ENCODE assay signal across 8 mouse cellular contexts in genomic region chr17:56507161-56508068, GRCm38 (mm10). TPM values are rescaled to one million over a fixed set of nuclear protein-coding genes. Genes with fewer than 3 reads are reported as not detected.
DNase-seq lines count a peak whose midpoint lies in the region; ATAC-seq and TF ChIP-seq lines count a peak whose summit lies in the region.

No protein-coding gene starts in this region.

- peak overlapping the region; percentile 61; the same call in 1 of the 2 replicates for H3K27ac ChIP-seq in CH12.LX (ENCODE audit: insufficient read depth, low read depth)
- H3K27ac ChIP-seq in forebrain, embryonic 11.5 days (ENCODE audit: low read depth, low read length): peak overlapping the region; percentile 81
- H3K27ac ChIP-seq in heart, embryonic 16.5 days (ENCODE audit: low read length): peak overlapping the region; percentile 86
- H3K27ac ChIP-seq in liver, embryonic 15.5 days (replicated peaks): peak overlapping the region; percentile 71
- H3K27ac ChIP-seq in neural tube, embryonic 12.5 days: peak overlapping the region; percentile 82

- TF ChIP-seq EP300 in CH12.LX (IDR thresholded peaks at IDR 0.05; ENCODE audit: low read length): no peak

- peak overlapping the region; percentile 53 for H3K9ac ChIP-seq in CH12.LX (ENCODE audit: insufficient read depth, low read depth)
- H3K9ac ChIP-seq in forebrain, embryonic 11.5 days (ENCODE audit: low read length): peak overlapping the region; percentile 83
- H3K9ac ChIP-seq in heart, embryonic 16.5 days (ENCODE audit: low read length): peak overlapping the region; percentile 90
- H3K9ac ChIP-seq in liver, embryonic 15.5 days: peak overlapping the region; percentile 53
- H3K9ac ChIP-seq in neural tube, embryonic 12.5 days: peak overlapping the region; percentile 78

- DNase-seq in CH12.LX (ENCODE audit: extremely low read depth): peak; percentile 94
- DNase-seq in c-Kit-positive CD71-positive TER-119-negative erythroid progenitor cells, embryonic 14.5 days (ENCODE audit: low read depth): peak; percentile 87
- DNase-seq in forebrain, embryonic 11.5 days (ENCODE audit: low spot score): peak; percentile 97
- peak; percentile 94 to 96 for DNase-seq in kidney, postnatal 36 days
- DNase-seq in telencephalon, adult 2 months (ENCODE audit: low read depth, low spot score): peak; percentile 96

- no peak for TF ChIP-seq RAD21 in CH12.LX (IDR thresholded peaks at IDR 0.05; ENCODE audit: low read depth, low read length)

- dilution Hi-C loops in CH12.LX (cut with MboI; ENCODE audit: extremely low pct_ligation_motif_present, extremely low pct_unique_long_range_greater_than_20kb, low sequenced_read_pairs): no loop called here

- in situ Hi-C loops in CH12.LX (cut with MboI; ENCODE audit: low pct_ligation_motif_present, low pct_unique_long_range_greater_than_20kb, low sequenced_read_pairs): loop anchor here (5.0 kb wide), 1 partner anchor 35 kb away; no protein-coding TSS in a partner anchor

- H3K79me2 ChIP-seq in CH12.LX (replicated peaks; ENCODE audit: control insufficient read depth, extremely low read depth, insufficient read depth, poor library complexity, severe bottlenecking): no peaks in the 10 kb centered on the region

- no peak for TF ChIP-seq CTCF in CH12.LX (conservative IDR thresholded peaks at IDR 0.05 in 1 of 2, IDR thresholded peaks at IDR 0.05 in 1 of 2; ENCODE audit: low read depth in 2 of 2, low read length in 2 of 2)

- peak overlapping the region; percentile 54 to 74 (median 60) for H3K4me3 ChIP-seq in CH12.LX (replicated peaks in 1 of 3; ENCODE audit: low read depth in 2 of 3, low read length in 2 of 3, poor library complexity in 1 of 3)
- peak overlapping the region; percentile 48 for H3K4me3 ChIP-seq in forebrain, embryonic 11.5 days (ENCODE audit: low read depth, low read length)
- peak overlapping the region; percentile 68 for H3K4me3 ChIP-seq in heart, embryonic 16.5 days (ENCODE audit: low read length)
- H3K4me3 ChIP-seq in liver, embryonic 15.5 days (replicated peaks): peak overlapping the region; percentile 60
- peak overlapping the region; percentile 53 for H3K4me3 ChIP-seq in neural tube, embryonic 12.5 days

- peaks cover 42% of the 10 kb centered on the region for H3K9me3 ChIP-seq in CH12.LX (replicated peaks; ENCODE audit: low read length)
- no peaks in the 10 kb centered on the region for H3K9me3 ChIP-seq in forebrain, embryonic 11.5 days (ENCODE audit: control insufficient read depth, low read length)
- H3K9me3 ChIP-seq in heart, embryonic 16.5 days (replicated peaks; ENCODE audit: control insufficient read depth, low read length): peaks cover 13% of the 10 kb centered on the region
- no peaks in the 10 kb centered on the region for H3K9me3 ChIP-seq in liver, embryonic 15.5 days (replicated peaks)
- H3K9me3 ChIP-seq in neural tube, embryonic 12.5 days: peaks cover 9% of the 10 kb centered on the region; the same call in 1 of the 2 replicates

- peak overlapping the region; percentile 25 for H3K4me2 ChIP-seq in CH12.LX (ENCODE audit: insufficient read depth, low read depth, poor library complexity, severe bottlenecking)
- H3K4me2 ChIP-seq in forebrain, embryonic 11.5 days (ENCODE audit: low read depth, low read length, severe bottlenecking): peak overlapping the region; percentile 96
- H3K4me2 ChIP-seq in heart, embryonic 16.5 days (ENCODE audit: low read depth, low read length): peak overlapping the region; percentile 93
- H3K4me2 ChIP-seq in liver, embryonic 15.5 days: peak overlapping the region; percentile 84
- peak overlapping the region; percentile 96 for H3K4me2 ChIP-seq in neural tube, embryonic 12.5 days (replicated peaks)

- H3K27me3 ChIP-seq in CH12.LX (replicated peaks): peaks cover 10% of the 10 kb centered on the region
- H3K27me3 ChIP-seq in forebrain, embryonic 11.5 days (ENCODE audit: control insufficient read depth, insufficient read depth, low read length): peaks cover 25% of the 10 kb centered on the region
- peaks cover 45% of the 10 kb centered on the region for H3K27me3 ChIP-seq in heart, embryonic 16.5 days (ENCODE audit: control insufficient read depth, insufficient read depth, low read length)
- H3K27me3 ChIP-seq in liver, embryonic 15.5 days: peaks cover 47% of the 10 kb centered on the region
- H3K27me3 ChIP-seq in neural tube, embryonic 12.5 days (replicated peaks): peaks cover 27% of the 10 kb centered on the region

- WGBS in forebrain, embryonic 11.5 days: under 1% methylated on average over 41 of the region's 42 CpGs
- WGBS in heart, embryonic 16.5 days: under 1% methylated on average over 42 of the region's 42 CpGs
- under 1% methylated on average over 42 of the region's 42 CpGs for WGBS in liver, embryonic 15.5 days (ENCODE audit: insufficient replicate concordance)
- WGBS in neural tube, embryonic 12.5 days: under 1% methylated on average over 42 of the region's 42 CpGs

- no peaks in the 10 kb centered on the region for H3K36me3 ChIP-seq in CH12.LX (replicated peaks in 1 of 2; ENCODE audit: control insufficient read depth in 1 of 2, insufficient read depth in 1 of 2, low read length in 1 of 2)
- H3K36me3 ChIP-seq in forebrain, embryonic 11.5 days (ENCODE audit: control insufficient read depth, insufficient read depth, low read length): no peaks in the 10 kb centered on the region
- no peaks in the 10 kb centered on the region for H3K36me3 ChIP-seq in heart, embryonic 16.5 days (ENCODE audit: control insufficient read depth, insufficient read depth)
- H3K36me3 ChIP-seq in liver, embryonic 15.5 days (replicated peaks): no peaks in the 10 kb centered on the region
- H3K36me3 ChIP-seq in neural tube, embryonic 12.5 days: no peaks in the 10 kb centered on the region

- peak; percentile 91 for ATAC-seq in forebrain, embryonic 11.5 days (replicated peaks; ENCODE audit: low FRiP score)
- ATAC-seq in heart, embryonic 16.5 days (replicated peaks; ENCODE audit: extremely low read depth, insufficient read depth, low FRiP score): peak; percentile 97
- ATAC-seq in liver, embryonic 15.5 days (ENCODE audit: insufficient read depth): peak; percentile 85
- peak; percentile 89 for ATAC-seq in neural tube, embryonic 12.5 days (ENCODE audit: low FRiP score, low read depth)

- peak; percentile 52 for TF ChIP-seq POLR2A in CH12.LX (IDR thresholded peaks at IDR 0.05; ENCODE audit: low read depth, low read length)

- peaks cover 2 to 14% of the 10 kb centered on the region in 2 experiments; a peak in 2 of 4 replicates for H3K4me1 ChIP-seq in CH12.LX (ENCODE audit: control insufficient read depth in 1 of 2, insufficient read depth in 2 of 2)
- H3K4me1 ChIP-seq in forebrain, embryonic 11.5 days (replicated peaks; ENCODE audit: control insufficient read depth, insufficient read depth, low read length): peaks cover 16% of the 10 kb centered on the region
- peaks cover 4% of the 10 kb centered on the region; the same call in 1 of the 2 replicates for H3K4me1 ChIP-seq in heart, embryonic 16.5 days (ENCODE audit: control insufficient read depth, insufficient read depth, low read length)
- H3K4me1 ChIP-seq in liver, embryonic 15.5 days (replicated peaks): peaks cover 23% of the 10 kb centered on the region
- H3K4me1 ChIP-seq in neural tube, embryonic 12.5 days: peaks cover 42% of the 10 kb centered on the region

TF ChIP-seq in CH12.LX, 34 proteins besides CTCF, POLR2A, EP300 and RAD21 (continues in another document):
- peak; percentile 32; the same call in 1 of the 2 replicates for TF ChIP-seq SIN3A (IDR thresholded peaks at IDR 0.05; ENCODE audit: low read length)
- TF ChIP-seq ZMIZ1 (IDR thresholded peaks at IDR 0.05; ENCODE audit: low read depth, low read length): 0 out of 2 replicates have a peak, but pooled peaks have one; percentile 26
- TF ChIP-seq ZNF384 (IDR thresholded peaks at IDR 0.05; ENCODE audit: low read depth, low read length): no peak
- peak; percentile 55; the same call in 1 of the 2 replicates for TF ChIP-seq TCF12 (IDR thresholded peaks at IDR 0.05; ENCODE audit: low read depth, low read length)
- peak; percentile 66; the same call in 1 of the 2 replicates for TF ChIP-seq BHLHE40 (IDR thresholded peaks at IDR 0.05; ENCODE audit: low read depth, low read length)
- no peak for TF ChIP-seq RCOR1 (conservative IDR thresholded peaks at IDR 0.05; ENCODE audit: low read depth, low read length)
- peak; percentile 50; the same call in 1 of the 2 replicates for TF ChIP-seq NELFE (IDR thresholded peaks at IDR 0.05; ENCODE audit: low read depth, low read length)
- TF ChIP-seq NRF1 (IDR thresholded peaks at IDR 0.05; ENCODE audit: low read depth, low read length): peak; percentile 90
- 0 out of 2 replicates have a peak, but pooled peaks have one; percentile 20 for TF ChIP-seq MAX (IDR thresholded peaks at IDR 0.05; ENCODE audit: low read length)

RNA-seq across cellular contexts. Expression of gene Znrf4, which starts 4.8 kb away (rescaled TPM):
- total RNA-seq in CH12.LX (2012; rRNA removed) (not detected in 2 replicates), CH12.LX (2014; rRNA removed) (not detected in 2 replicates)
- not detected in 2 replicates for polyA plus RNA-seq in CH12.LX (2012; ENCODE audit: insufficient read length, low read depth)
- polyA plus RNA-seq in forebrain, embryonic 11.5 days (2014; fragmentation: Nextera tagmentation; extraction: Ambion mirVana): not detected in 2 replicates
- polyA plus RNA-seq in heart, embryonic 16.5 days (2015; fragmentation: Nextera tagmentation; extraction: Ambion mirVana): not detected in 2 replicates
- not detected in 2 replicates for polyA plus RNA-seq in liver, embryonic 15.5 days (2015; fragmentation: Nextera tagmentation; extraction: Ambion mirVana)
- polyA plus RNA-seq in neural tube, embryonic 12.5 days (2016; fragmentation: Nextera tagmentation; extraction: Ambion mirVana): not detected in 2 replicates

RNA-seq across cellular contexts. Expression of gene Ptprs, which starts 31.1 kb away (rescaled TPM):
- total RNA-seq in CH12.LX (2012; rRNA removed) (31.6 and 41.1 TPM in 2 replicates), CH12.LX (2014; rRNA removed) (10.4 and 11.3 TPM in 2 replicates)
- 20.7 and 27.0 TPM in 2 replicates for polyA plus RNA-seq in CH12.LX (2012; ENCODE audit: insufficient read length, low read depth)
- 210 and 218 TPM in 2 replicates for polyA plus RNA-seq in forebrain, embryonic 11.5 days (2014; fragmentation: Nextera tagmentation; extraction: Ambion mirVana)
- polyA plus RNA-seq in heart, embryonic 16.5 days (2015; fragmentation: Nextera tagmentation; extraction: Ambion mirVana): 33.9 and 39.7 TPM in 2 replicates
- polyA plus RNA-seq in liver, embryonic 15.5 days (2015; fragmentation: Nextera tagmentation; extraction: Ambion mirVana): 5.5 and 6.1 TPM in 2 replicates
- 294 and 314 TPM in 2 replicates for polyA plus RNA-seq in neural tube, embryonic 12.5 days (2016; fragmentation: Nextera tagmentation; extraction: Ambion mirVana)

RNA-seq across cellular contexts. Expression of gene Gm20219, which starts 46.8 kb away (rescaled TPM):
- 0.42 TPM in 2 replicates for total RNA-seq in CH12.LX (2012; rRNA removed)
- not detected in 2 replicates for total RNA-seq in CH12.LX (2014; rRNA removed)
- polyA plus RNA-seq in CH12.LX (2012; ENCODE audit: insufficient read length, low read depth): 1.4 and 1.6 TPM in 2 replicates
- polyA plus RNA-seq in forebrain, embryonic 11.5 days (2014; fragmentation: Nextera tagmentation; extraction: Ambion mirVana): 1.1 and 1.3 TPM in 2 replicates
- polyA plus RNA-seq in heart, embryonic 16.5 days (2015; fragmentation: Nextera tagmentation; extraction: Ambion mirVana): 0.62 and 1.2 TPM in 2 replicates
- polyA plus RNA-seq in liver, embryonic 15.5 days (2015; fragmentation: Nextera tagmentation; extraction: Ambion mirVana): 0.12 and 0.15 TPM in 2 replicates
- 1.1 and 1.4 TPM in 2 replicates for polyA plus RNA-seq in neural tube, embryonic 12.5 days (2016; fragmentation: Nextera tagmentation; extraction: Ambion mirVana)

Comparison
In these comparisons a context has a peak if more than half of its experiments do, and no peak if none do; other contexts are left out.
1. Peak in every context shown above with its lines: DNase-seq, ATAC-seq, H3K4me3 ChIP-seq and H3K27ac ChIP-seq.
2. H3K4me2 ChIP-seq: peak in every context shown above with its lines; median percentile 96 in forebrain, embryonic 11.5 days; 96 in neural tube, embryonic 12.5 days; 93 in heart, embryonic 16.5 days; 84 in liver, embryonic 15.5 days; 25 in CH12.LX.